Mouse (Mus musculus) spleen, adult 2 months (tissue): ENCODE results near the gene Cyp3a11. TPM values are rescaled to one million over a fixed set of nuclear protein-coding genes. Genes with fewer than 3 reads are reported as not detected.
"Not testable (repeated sequence)": the region's sequence is repeated elsewhere in the genome, so short reads cannot be mapped to it uniquely, and the experiment has no call there.

Experiments used
- DNase-seq, 2 experiments: peaks; one replicate each; pipeline versions ENCODE4 v3.0.0 to v3.0.0-alpha.2; 2012 to 2021; ENCODE audit warnings: low spot score in 2 of 2, low read depth in 1 of 2
- H3K27ac ChIP-seq: fragments of 200-500 bp; 2 replicates; pipeline ENCODE4 v1.5.1; 2012; ENCODE audit warnings: low read length, inconsistent platforms; ENCODE audit not compliant: insufficient read depth
- H3K27me3 ChIP-seq: fragments of 200-500 bp; 2 replicates; pipeline ENCODE4 v1.6.1; 2012; ENCODE audit warnings: mild to moderate bottlenecking, moderate library complexity, low read length, inconsistent platforms; ENCODE audit not compliant: control insufficient read depth, insufficient read depth
- H3K36me3 ChIP-seq: fragments of 200-500 bp; 2 replicates; pipeline ENCODE4 v1.6.1; 2012; ENCODE audit warnings: mild to moderate bottlenecking, low read length, inconsistent platforms; ENCODE audit not compliant: control insufficient read depth, insufficient read depth
- H3K4me1 ChIP-seq: fragments of 200-500 bp; 2 replicates; pipeline ENCODE4 v1.6.1; 2011; ENCODE audit warnings: inconsistent platforms; ENCODE audit not compliant: control insufficient read depth, insufficient read depth, insufficient read length
- H3K4me3 ChIP-seq: fragments of 200-500 bp; 2 replicates; pipeline ENCODE4 v1.5.1; 2011; ENCODE audit warnings: mild to moderate bottlenecking, inconsistent platforms; ENCODE audit not compliant: insufficient read depth, insufficient read length; ENCODE audit errors: extremely low read depth
- CTCF ChIP-seq: fragments of 200-500 bp; IDR thresholded peaks from 2 replicates; pipeline ENCODE4 v1.5.1; 2011; ENCODE audit warnings: mild to moderate bottlenecking, inconsistent platforms; ENCODE audit not compliant: insufficient read depth, insufficient read length, insufficient replicate concordance; ENCODE audit errors: extremely low read depth
- POLR2A ChIP-seq: fragments of 200-500 bp; IDR thresholded peaks from 2 replicates; pipeline ENCODE4 v1.6.1; 2011; ENCODE audit warnings: low read depth, low read length, inconsistent platforms
- WGBS: fragments of 180-500 bp; shearing (Covaris S2); methylation state at CpG from one replicate; pipeline ENCODE4 v1.1.7; 2018; 5-methylcytosine and 5-hydroxymethylcytosine counted together
- polyA plus RNA-seq: library from polyadenylated mRNA; depleted of rRNA; stranded (reverse); fragments of >200 nt; gene quantifications from 2 replicates; pipeline ENCODE4 v1.2.3, GENCODE M21; 2012; rRNA removed

The Cyp3a11 gene
- 0.05 TPM in 1 of 2 replicates, not detected in the other for polyA plus RNA-seq

GRCm38 (mm10) chr5:145879688-145880087 lies at the start of gene Cyp3a11:
Gene Cyp3a11, minus strand, starts transcription at chr5:145879964.
- Histone ChIP-seq H3K4me1 (no peaks in the 10 kb centered on the region), H3K27me3 (no peaks in the 10 kb centered on the region), H3K4me3 (no peak within 1 kb of the TSS), H3K27ac (no peak within 1 kb of the TSS), H3K36me3 (no peaks in the 10 kb centered on the region)
- WGBS, result 81% methylated on average over 3 of the region's 3 CpGs
- TF ChIP-seq CTCF (no peak), POLR2A (no peak)
- DNase-seq, result no peak

- H3K4me3 ChIP-seq, result no peak overlapping the region; the same call in 1 of the 2 replicates
- H3K4me1 ChIP-seq, result no peaks in the 10 kb centered on the region
- TF ChIP-seq POLR2A (no peak), CTCF (no peak)
- no peak overlapping the region for H3K27ac ChIP-seq
- DNase-seq, result no peak
- no peaks in the 10 kb centered on the region for H3K36me3 ChIP-seq
- no peaks in the 10 kb centered on the region for H3K27me3 ChIP-seq
Measured at GRCm38 (mm10) chr5:145912912-145913311, 33.1 kb upstream of the Cyp3a11 start.

GRCm38 (mm10) chr5:145911781-145912180 lies 32.0 kb upstream of the Cyp3a11 start:
- TF ChIP-seq CTCF, result no peak
- TF ChIP-seq POLR2A, result no peak
- H3K27me3 ChIP-seq, result no peaks in the 10 kb centered on the region
- H3K4me1 ChIP-seq, result no peaks in the 10 kb centered on the region
- no peak for DNase-seq
- H3K4me3 ChIP-seq, result no peak overlapping the region
- H3K27ac ChIP-seq, result no peak overlapping the region
- H3K36me3 ChIP-seq, result no peaks in the 10 kb centered on the region

DNA sequence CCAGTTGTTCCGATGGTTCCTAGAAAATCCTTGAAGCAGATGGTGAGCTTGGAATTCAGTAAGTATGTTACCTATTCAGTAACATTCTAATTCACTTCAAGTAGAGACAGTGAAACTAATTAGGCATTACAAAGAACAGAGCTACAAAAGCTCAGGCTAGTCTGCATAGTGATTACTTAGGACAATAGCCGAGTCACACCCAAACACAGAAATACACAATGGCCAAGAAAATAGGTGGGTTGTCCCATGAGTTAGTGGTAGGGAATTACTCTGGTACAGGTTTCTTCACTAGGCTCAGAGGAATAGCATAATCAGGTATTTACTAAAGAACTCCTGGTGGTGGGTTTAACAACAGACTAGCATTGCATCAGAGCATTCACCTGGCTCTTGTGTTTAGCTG lies 27.2 kb upstream of the Cyp3a11 start:
- DNase-seq, H3K4me1 ChIP-seq: not testable (repeated sequence)

DNA sequence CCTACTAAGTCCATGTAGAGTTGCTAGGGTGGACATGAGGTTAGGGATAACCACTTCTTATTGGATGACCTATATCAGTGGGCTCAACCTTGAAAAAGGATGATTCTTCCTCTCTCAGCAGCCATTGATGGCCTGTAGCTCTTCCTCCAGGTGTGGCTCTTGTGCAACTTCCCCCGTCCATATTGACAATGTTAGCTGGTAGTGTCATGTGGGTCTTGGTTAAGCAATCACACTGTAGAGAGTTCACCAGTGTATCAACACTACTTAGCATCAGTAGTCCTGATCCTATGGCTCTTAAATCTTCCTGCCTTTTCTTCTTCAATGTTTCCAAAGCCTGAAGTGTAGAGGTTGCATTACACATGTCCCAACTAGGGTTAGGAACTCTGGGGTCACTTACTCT lies 24.8 kb upstream of the Cyp3a11 start:
- TF ChIP-seq CTCF (no peak), POLR2A (no peak)
- WGBS, result 88% methylated on average over 1 of the region's 1 CpGs
- no peak for DNase-seq

More for the DNA sequence above, 27.2 kb upstream of the Cyp3a11 start:
- not testable (repeated sequence) for H3K36me3 ChIP-seq, H3K27ac ChIP-seq, H3K4me3 ChIP-seq, H3K27me3 ChIP-seq
- WGBS, result 93% methylated on average over 2 of the region's 2 CpGs

DNA sequence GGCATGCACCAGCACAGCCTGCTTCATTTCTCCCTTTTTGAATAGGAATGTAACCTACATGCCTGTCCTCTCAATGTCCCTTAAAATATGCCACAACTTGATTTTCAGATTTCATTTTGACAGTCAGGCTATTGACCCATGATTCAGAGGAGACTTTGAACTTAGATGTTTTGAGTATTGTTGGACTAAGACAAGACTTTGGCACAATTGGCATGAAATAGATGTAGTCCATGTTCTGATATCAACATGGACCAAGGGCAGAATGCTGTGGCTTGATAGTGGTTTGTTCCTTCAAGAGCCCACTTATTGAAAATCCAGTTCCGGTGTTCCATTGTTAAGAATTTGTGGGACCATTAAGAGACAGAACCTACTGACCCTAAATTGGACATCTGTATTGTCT lies 23.6 kb upstream of the Cyp3a11 start:
- 96% methylated on average over 1 of the region's 1 CpGs for WGBS
- DNase-seq, result no peak
- TF ChIP-seq CTCF (no peak), POLR2A (no peak)
- Histone ChIP-seq H3K4me3 (no peak overlapping the region), H3K4me1 (no peaks in the 10 kb centered on the region), H3K27me3 (no peaks in the 10 kb centered on the region), H3K27ac (no peak overlapping the region), H3K36me3 (no peaks in the 10 kb centered on the region)

More for the DNA sequence above, 24.8 kb upstream of the Cyp3a11 start:
- no peaks in the 10 kb centered on the region for H3K36me3 ChIP-seq
- H3K27me3 ChIP-seq, result no peaks in the 10 kb centered on the region
- H3K27ac ChIP-seq, result no peak overlapping the region
- no peaks in the 10 kb centered on the region for H3K4me1 ChIP-seq
- no peak overlapping the region for H3K4me3 ChIP-seq

DNA sequence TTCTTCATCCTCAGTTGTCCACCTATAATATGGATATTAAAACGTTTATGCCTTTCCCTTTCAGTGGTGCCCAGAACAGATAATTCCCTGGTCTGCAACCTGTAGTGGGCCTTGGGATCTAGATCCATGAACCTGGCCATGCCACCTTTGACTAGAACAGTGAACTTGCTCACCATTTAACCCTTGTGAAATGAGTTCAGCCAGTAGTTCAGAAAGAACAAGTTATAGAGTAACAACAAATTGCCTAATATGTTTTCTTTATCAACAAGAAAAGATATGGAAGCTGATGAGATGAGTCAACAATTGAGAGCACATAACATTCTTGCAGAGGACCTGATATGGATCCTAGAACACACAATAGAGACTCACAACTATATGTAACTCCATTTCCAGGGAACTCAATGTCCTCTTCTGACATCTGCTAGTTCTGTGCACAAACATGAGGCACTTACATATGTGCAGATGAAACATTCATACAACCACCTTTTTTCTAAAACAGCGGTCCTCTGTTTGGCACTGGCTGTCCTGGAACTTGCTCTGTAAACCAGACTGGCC lies 20.7 kb upstream of the Cyp3a11 start:
- no peaks in the 10 kb centered on the region for H3K36me3 ChIP-seq
- no peak for TF ChIP-seq CTCF
- TF ChIP-seq POLR2A, result no peak
- H3K4me3 ChIP-seq, result no peak overlapping the region
- 58% methylated on average over 2 of the region's 2 CpGs for WGBS
- H3K4me1 ChIP-seq, result no peaks in the 10 kb centered on the region
- DNase-seq, result no peak
- H3K27ac ChIP-seq, result no peak overlapping the region
- H3K27me3 ChIP-seq, result no peaks in the 10 kb centered on the region

GRCm38 (mm10) chr5:145897271-145897670 lies 17.5 kb upstream of the Cyp3a11 start:
- Histone ChIP-seq H3K4me3 (no peak overlapping the region), H3K27me3 (no peaks in the 10 kb centered on the region), H3K27ac (no peak overlapping the region), H3K4me1 (no peaks in the 10 kb centered on the region), H3K36me3 (no peaks in the 10 kb centered on the region)
- no peak for DNase-seq
- TF ChIP-seq POLR2A, result no peak
- TF ChIP-seq CTCF, result no peak
- 51% methylated on average over 1 of the region's 1 CpGs for WGBS
